Mouse (Mus musculus) liver, embryonic 13.5 days (tissue): ENCODE results near the gene Slc2a2. TPM values are rescaled to one million over a fixed set of nuclear protein-coding genes. Genes with fewer than 3 reads are reported as not detected.

ENCODE experiments used
- ATAC-seq: fragments of 200-750 bp; cut with Nextera tagmentation; 2 replicates; pipeline ENCODE4 v1.8.0; 2017; ENCODE audit warnings: low read depth, mild to moderate bottlenecking, moderate number of reproducible peaks, moderate library complexity
- DNase-seq: peaks from one replicate; pipeline ENCODE4 v3.0.0; 2022
- H3K27ac ChIP-seq: fragments of 300-500 bp; sonication (generic); 2 replicates; pipeline ENCODE4 v1.5.1; 2015; ENCODE audit warnings: moderate library complexity, mild to moderate bottlenecking, inconsistent platforms
- H3K27me3 ChIP-seq: fragments of 300-500 bp; sonication (generic); 2 replicates; pipeline ENCODE4 v1.6.1; 2015; ENCODE audit warnings: mild to moderate bottlenecking, inconsistent platforms
- H3K36me3 ChIP-seq: fragments of 300-500 bp; sonication (generic); 2 replicates; pipeline ENCODE4 v1.6.1; 2015; ENCODE audit warnings: mild to moderate bottlenecking, inconsistent platforms
- H3K4me1 ChIP-seq: fragments of 300-500 bp; sonication (generic); replicated peaks from 2 replicates; pipeline ENCODE4 v1.6.1; 2015; ENCODE audit warnings: inconsistent platforms
- H3K4me2 ChIP-seq: fragments of 300-500 bp; sonication (generic); 2 replicates; pipeline ENCODE4 v1.6.1; 2015; ENCODE audit warnings: inconsistent platforms, mild to moderate bottlenecking, moderate library complexity
- H3K4me3 ChIP-seq: fragments of 300-500 bp; sonication (generic); replicated peaks from 2 replicates; pipeline ENCODE4 v1.5.1; 2015; ENCODE audit warnings: mild to moderate bottlenecking, inconsistent platforms
- H3K9ac ChIP-seq: fragments of 300-500 bp; sonication (generic); 2 replicates; pipeline ENCODE4 v1.6.1; 2015; ENCODE audit warnings: mild to moderate bottlenecking, inconsistent platforms
- H3K9me3 ChIP-seq: fragments of 300-500 bp; sonication (generic); replicated peaks from 2 replicates; pipeline ENCODE4 v1.6.1; 2016; ENCODE audit warnings: inconsistent platforms
- WGBS: fragments of 180-500 bp; shearing (Covaris S2); methylation state at CpG from one replicate; pipeline ENCODE4 v1.1.7; 2015; ENCODE audit not compliant: insufficient replicate concordance; 5-methylcytosine and 5-hydroxymethylcytosine counted together
- polyA plus RNA-seq: library from polyadenylated mRNA; unstranded; fragments of >200 nt; fragmentation: Nextera tagmentation; extraction: Ambion mirVana; gene quantifications from 2 replicates; pipeline ENCODE4 v1.2.1, GENCODE M21; 2015

The Slc2a2 gene
- polyA plus RNA-seq, 1 experiment from 2014 or later: 19.1 TPM

DNA sequence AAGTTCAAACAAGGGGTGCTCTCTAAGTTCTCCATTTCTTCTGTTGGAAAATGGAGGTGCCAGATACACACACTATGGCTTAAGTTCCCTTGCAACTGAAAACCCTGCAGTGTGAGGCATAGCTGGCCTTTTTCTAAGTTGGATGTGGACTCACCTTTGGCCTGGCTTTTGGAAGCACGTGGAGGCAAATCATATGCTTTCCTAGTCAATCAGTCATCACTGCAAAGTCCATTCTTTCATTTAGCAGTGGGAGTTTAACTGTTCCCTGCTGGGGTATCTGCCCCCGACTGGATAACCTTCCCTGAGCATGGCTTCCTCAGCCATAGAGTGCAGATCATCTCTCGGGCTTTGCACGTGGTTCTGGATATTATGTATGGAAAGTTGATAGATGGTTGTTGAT lies 1.9 kb downstream of the Slc2a2 start:
- H3K27me3 ChIP-seq: no peaks in the 10 kb centered on the region
- H3K4me1 ChIP-seq: 0 out of 2 replicates have a peak, but pooled peaks cover 8% of the 10 kb centered on the region
- no peak overlapping the region for H3K9ac ChIP-seq
- DNase-seq (no peak), ATAC-seq (no peak)
- H3K27ac ChIP-seq: no peak overlapping the region
- peak overlapping the region; percentile 40; the same call in 1 of the 2 replicates for H3K4me3 ChIP-seq
- no peaks in the 10 kb centered on the region for H3K36me3 ChIP-seq
- H3K4me2 ChIP-seq: peak overlapping the region; percentile 40
- H3K9me3 ChIP-seq: no peaks in the 10 kb centered on the region
- WGBS: 50% methylated on average over 4 of the region's 4 CpGs

DNA sequence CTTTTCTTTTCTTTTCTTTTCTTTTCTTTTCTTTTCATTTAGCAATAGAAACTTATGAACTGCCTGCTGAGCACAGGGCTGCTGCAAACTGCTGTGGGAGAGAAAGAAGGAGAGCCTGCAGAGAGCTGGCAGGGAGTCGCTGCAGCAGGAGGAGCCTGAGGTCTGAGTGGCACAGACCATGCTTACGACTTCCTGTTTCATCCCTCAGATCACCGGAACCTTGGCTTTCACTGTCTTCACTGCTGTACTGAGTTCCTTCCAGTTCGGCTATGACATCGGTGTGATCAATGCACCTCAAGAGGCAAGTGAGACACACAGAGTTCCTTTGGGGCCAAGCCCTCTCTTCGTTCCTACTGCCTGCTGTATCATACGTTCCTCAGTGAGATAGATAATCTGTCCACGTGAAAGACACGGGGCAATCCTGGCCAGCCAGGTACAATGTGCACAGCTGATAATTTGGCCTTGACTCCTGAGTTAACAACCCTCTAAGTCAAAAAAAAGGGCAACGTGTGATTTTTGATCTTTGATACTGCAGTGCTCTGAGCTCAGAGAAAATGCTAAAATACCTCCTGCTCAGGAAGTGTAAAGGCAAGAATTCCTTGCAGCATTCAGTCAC lies 7.9 kb downstream of the Slc2a2 start:
- H3K9me3 ChIP-seq: no peaks in the 10 kb centered on the region
- H3K36me3 ChIP-seq: 0 out of 2 replicates have a peak, but pooled peaks cover 4% of the 10 kb centered on the region
- 21% methylated on average over 10 of the region's 10 CpGs for WGBS
- ATAC-seq: no peak
- peaks cover 9% of the 10 kb centered on the region for H3K4me1 ChIP-seq
- H3K4me3 ChIP-seq: no peak overlapping the region
- peak overlapping the region; percentile 14; the same call in 1 of the 2 replicates for H3K4me2 ChIP-seq
- H3K27me3 ChIP-seq: no peaks in the 10 kb centered on the region
- peak overlapping the region; percentile 17; the same call in 1 of the 2 replicates for H3K9ac ChIP-seq
- no peak for DNase-seq
- no peak overlapping the region for H3K27ac ChIP-seq

DNA sequence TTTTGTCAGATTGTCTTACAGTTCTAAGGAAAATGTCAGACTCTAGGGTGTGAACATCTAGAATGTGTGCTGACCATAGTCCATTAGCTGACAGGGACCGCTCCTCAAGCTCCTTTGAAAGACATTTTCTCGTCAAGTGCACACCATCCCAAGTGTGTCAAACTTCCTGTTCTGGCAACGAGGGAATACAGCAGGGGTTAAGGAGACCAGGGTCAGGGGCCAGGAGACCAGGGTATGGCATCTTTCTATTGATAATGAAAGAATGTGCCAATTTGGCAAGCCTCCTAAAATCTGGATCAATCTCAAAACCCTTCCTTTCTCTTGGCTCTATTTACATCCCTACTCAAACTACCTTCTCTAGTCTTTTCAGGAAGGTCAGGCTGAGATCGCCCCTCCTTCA lies 9.0 kb downstream of the Slc2a2 start:
- no peaks in the 10 kb centered on the region for H3K27me3 ChIP-seq
- no peak overlapping the region for H3K4me3 ChIP-seq
- H3K9me3 ChIP-seq: no peaks in the 10 kb centered on the region
- ATAC-seq: no peak
- H3K36me3 ChIP-seq: 0 out of 2 replicates have a peak, but pooled peaks cover 4% of the 10 kb centered on the region
- DNase-seq: no peak
- H3K4me2 ChIP-seq: no peak overlapping the region
- 55% methylated on average over 4 of the region's 4 CpGs for WGBS
- no peak overlapping the region for H3K9ac ChIP-seq
- peaks cover 9% of the 10 kb centered on the region for H3K4me1 ChIP-seq
- H3K27ac ChIP-seq: no peak overlapping the region

DNA sequence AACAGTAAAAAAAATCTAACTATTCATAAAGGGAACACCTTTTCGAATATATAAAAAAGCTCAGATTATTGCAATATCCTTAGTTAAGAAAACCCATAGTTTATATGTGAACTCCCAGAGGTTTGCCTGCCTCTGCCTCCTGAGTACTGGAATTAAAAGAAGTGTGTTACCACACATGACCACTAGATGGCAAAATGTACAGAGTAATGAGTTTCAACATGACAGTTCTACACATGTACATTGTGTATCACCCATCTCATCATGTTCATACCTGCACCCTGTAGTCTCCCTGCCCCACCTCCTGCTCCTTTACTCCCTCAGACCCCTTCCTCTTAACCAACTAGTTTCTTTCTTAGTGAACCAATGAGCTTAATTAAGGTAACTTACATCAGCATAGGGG lies 12.0 kb downstream of the Slc2a2 start:
- DNase-seq: peak; percentile 10

DNA sequence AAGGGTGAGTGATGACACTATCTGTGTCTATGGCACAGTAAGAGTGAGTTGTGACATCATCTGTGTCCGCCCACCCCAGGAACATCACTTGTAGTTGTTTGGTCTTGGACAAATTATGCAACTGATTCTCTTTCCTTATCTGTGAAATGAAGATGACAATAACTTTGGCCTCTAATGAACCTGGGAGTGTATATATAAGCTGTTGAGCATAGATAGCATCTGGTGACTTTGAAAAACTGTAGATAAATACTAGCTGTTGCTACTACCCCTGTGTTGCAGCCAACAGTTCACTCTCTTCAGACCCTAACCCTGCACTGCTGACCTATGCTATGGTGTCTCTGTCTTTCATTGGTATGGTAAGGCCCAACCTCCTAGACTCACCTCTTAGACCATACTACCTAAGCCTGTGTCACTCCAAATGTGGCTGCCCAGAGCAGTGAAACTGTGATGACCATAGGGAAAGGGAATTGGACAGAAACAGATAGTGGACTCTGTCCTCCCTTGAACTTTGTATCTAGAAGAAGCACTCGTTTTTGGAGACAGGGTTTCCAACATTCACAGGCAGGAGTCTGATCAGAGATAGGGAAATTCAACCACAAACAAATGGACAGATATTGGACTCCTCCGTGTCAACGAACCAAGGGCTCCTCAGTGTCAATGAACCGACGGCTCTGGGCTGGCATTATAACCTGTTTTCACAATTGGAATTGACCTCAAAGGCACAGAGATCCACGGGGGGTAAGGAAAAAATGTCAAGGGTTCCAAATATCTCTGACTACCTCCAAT lies 16.4 kb downstream of the Slc2a2 start:
- H3K9me3 ChIP-seq: no peaks in the 10 kb centered on the region
- ATAC-seq (no peak), DNase-seq (no peak)
- no peak overlapping the region for H3K4me2 ChIP-seq
- H3K4me3 ChIP-seq: no peak overlapping the region
- 0 out of 2 replicates have a peak, but pooled peaks cover 1% of the 10 kb centered on the region for H3K36me3 ChIP-seq
- 39% methylated on average over 7 of the region's 7 CpGs for WGBS
- H3K9ac ChIP-seq: no peak overlapping the region
- H3K27ac ChIP-seq: no peak overlapping the region
- H3K4me1 ChIP-seq: no peaks in the 10 kb centered on the region
- no peaks in the 10 kb centered on the region for H3K27me3 ChIP-seq

More for the DNA sequence above, 12.0 kb downstream of the Slc2a2 start:
- H3K9me3 ChIP-seq: no peaks in the 10 kb centered on the region
- WGBS: 27% methylated on average over 1 of the region's 1 CpGs
- no peak overlapping the region for H3K27ac ChIP-seq
- no peak overlapping the region for H3K9ac ChIP-seq
- ATAC-seq: no peak
- H3K4me1 ChIP-seq: peaks cover 9% of the 10 kb centered on the region
- no peak overlapping the region for H3K4me3 ChIP-seq
- H3K4me2 ChIP-seq: no peak overlapping the region
- no peaks in the 10 kb centered on the region for H3K27me3 ChIP-seq
- 0 out of 2 replicates have a peak, but pooled peaks cover 4% of the 10 kb centered on the region for H3K36me3 ChIP-seq

DNA sequence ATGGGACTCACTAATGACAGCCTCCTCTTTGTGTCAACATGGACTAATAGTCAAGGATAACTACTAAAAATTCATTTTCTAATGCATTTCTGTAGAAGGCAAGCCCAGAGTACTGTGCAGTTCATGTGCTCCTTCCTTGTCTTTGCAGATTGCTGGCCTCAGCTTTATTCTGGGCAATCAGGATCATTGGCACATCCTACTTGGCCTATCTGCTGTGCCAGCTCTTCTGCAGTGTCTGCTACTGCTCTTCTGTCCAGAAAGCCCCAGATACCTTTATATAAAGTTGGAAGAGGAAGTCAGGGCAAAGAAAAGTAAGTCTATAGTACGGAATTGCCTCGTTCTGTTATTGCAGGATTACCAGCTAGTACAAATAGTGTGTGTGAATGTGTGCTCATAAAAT lies 20.8 kb downstream of the Slc2a2 start:
- H3K36me3 ChIP-seq: no peaks in the 10 kb centered on the region
- ATAC-seq (no peak), DNase-seq (no peak)
- no peak overlapping the region for H3K27ac ChIP-seq
- H3K27me3 ChIP-seq: no peaks in the 10 kb centered on the region
- H3K4me2 ChIP-seq: no peak overlapping the region
- H3K4me1 ChIP-seq: peaks cover 10% of the 10 kb centered on the region; the same call in 1 of the 2 replicates
- H3K9me3 ChIP-seq: no peaks in the 10 kb centered on the region
- 68% methylated on average over 2 of the region's 2 CpGs for WGBS
- no peak overlapping the region for H3K4me3 ChIP-seq
- no peak overlapping the region for H3K9ac ChIP-seq

DNA sequence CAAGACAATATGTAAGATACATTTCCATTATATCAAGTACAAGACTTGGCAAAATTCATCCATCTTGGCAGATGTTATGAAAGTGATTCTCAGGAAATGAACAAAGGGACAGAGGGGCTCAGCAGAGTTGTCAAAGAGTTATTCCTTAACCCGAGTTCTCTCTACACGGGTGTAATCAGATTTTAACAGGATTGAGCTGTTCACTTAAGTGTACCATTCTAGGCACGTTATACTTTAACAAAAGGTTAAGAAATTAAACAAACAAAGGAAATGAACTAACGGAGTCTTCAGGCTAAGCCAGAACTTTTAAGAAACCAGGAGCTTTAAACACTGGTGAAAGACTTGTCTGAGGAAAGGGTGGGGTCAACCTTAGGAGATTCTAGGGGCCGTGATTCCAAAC lies 23.5 kb downstream of the Slc2a2 start:
- Histone ChIP-seq H3K27me3 (no peaks in the 10 kb centered on the region), H3K9ac (no peak overlapping the region), H3K9me3 (no peaks in the 10 kb centered on the region), H3K27ac (peak overlapping the region; percentile 59; the same call in 1 of the 2 replicates), H3K4me1 (peaks cover 17% of the 10 kb centered on the region), H3K4me2 (no peak overlapping the region), H3K4me3 (no peak overlapping the region), H3K36me3 (no peaks in the 10 kb centered on the region)
- DNase-seq: no peak
- WGBS: 64% methylated on average over 5 of the region's 5 CpGs
- ATAC-seq: no peak

DNA sequence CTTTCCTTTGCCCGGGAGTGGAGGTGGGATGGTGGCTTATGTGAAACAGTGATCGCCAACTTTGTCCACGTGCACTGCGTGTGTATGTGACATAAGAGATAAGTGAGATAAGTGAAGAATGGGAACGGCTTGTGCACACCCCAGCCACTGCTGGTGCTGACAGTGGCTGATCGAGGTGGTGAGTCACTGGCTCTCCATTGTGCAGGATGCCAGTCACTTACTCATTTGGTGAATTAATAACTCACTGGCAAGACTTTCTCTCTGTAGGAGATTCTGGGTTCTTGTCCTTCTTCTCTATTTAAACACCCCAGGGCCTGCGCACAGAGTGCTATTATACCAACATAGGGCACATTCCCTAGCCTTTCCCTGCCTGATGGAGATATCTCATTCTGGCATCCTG lies 24.1 kb downstream of the Slc2a2 start:
- H3K27ac ChIP-seq: peak overlapping the region; percentile 59
- 41% methylated on average over 7 of the region's 7 CpGs for WGBS
- no peaks in the 10 kb centered on the region for H3K27me3 ChIP-seq
- no peak overlapping the region for H3K4me2 ChIP-seq
- H3K4me3 ChIP-seq: no peak overlapping the region
- DNase-seq (no peak), ATAC-seq (peak; percentile 40; the same call in 1 of the 2 replicates)
- no peak overlapping the region for H3K9ac ChIP-seq
- H3K36me3 ChIP-seq: no peaks in the 10 kb centered on the region
- peaks cover 17% of the 10 kb centered on the region for H3K4me1 ChIP-seq
- H3K9me3 ChIP-seq: no peaks in the 10 kb centered on the region

DNA sequence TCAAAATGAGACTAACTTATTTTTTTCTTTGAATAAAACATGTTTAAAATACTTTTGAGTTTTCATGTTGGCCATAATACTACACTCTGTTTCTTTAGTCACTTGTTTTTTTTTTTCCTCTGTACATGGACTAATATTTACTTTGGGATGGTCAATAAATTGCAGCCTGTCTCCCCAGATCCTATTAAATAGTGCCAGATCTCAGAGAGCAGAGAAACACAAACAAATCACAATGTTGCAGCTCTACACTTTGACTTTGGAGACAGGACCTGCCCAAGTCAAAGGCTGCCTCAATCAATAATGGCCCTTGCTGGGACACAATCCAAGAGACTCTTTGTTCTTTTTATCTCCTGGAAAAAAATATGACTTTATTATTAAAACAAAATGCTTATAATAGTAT lies 24.8 kb downstream of the Slc2a2 start:
- ATAC-seq (no peak), DNase-seq (no peak)
- Histone ChIP-seq H3K9ac (no peak overlapping the region), H3K27me3 (no peaks in the 10 kb centered on the region), H3K9me3 (no peaks in the 10 kb centered on the region), H3K4me2 (no peak overlapping the region), H3K36me3 (no peaks in the 10 kb centered on the region), H3K4me1 (peaks cover 17% of the 10 kb centered on the region), H3K27ac (no peak overlapping the region), H3K4me3 (no peak overlapping the region)

DNA sequence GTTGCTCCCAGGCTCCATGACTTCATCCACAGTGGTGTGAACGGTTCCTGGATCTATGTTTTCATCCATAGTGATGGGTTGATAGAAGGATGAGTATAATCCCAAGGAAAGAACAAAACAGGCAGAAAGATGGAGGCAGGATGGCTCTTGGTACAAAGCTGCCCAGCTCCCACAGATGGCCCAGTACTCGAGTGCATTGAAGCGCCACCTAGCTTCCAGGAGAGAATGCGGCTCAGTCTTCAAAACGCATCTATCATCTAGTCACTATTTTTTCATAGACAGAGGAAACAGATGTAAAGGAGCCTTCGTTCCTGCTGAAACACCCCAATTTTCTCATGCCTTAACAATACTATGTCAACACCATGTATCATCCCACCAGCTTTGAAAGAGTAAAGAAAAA lies 25.8 kb downstream of the Slc2a2 start:
- peaks cover 17% of the 10 kb centered on the region for H3K4me1 ChIP-seq
- no peak overlapping the region for H3K4me3 ChIP-seq
- no peaks in the 10 kb centered on the region for H3K36me3 ChIP-seq
- H3K27ac ChIP-seq: no peak overlapping the region
- ATAC-seq (no peak), DNase-seq (no peak)
- H3K4me2 ChIP-seq: no peak overlapping the region
- no peak overlapping the region for H3K9ac ChIP-seq
- WGBS: 49% methylated on average over 6 of the region's 6 CpGs
- no peaks in the 10 kb centered on the region for H3K27me3 ChIP-seq
- H3K9me3 ChIP-seq: no peaks in the 10 kb centered on the region

DNA sequence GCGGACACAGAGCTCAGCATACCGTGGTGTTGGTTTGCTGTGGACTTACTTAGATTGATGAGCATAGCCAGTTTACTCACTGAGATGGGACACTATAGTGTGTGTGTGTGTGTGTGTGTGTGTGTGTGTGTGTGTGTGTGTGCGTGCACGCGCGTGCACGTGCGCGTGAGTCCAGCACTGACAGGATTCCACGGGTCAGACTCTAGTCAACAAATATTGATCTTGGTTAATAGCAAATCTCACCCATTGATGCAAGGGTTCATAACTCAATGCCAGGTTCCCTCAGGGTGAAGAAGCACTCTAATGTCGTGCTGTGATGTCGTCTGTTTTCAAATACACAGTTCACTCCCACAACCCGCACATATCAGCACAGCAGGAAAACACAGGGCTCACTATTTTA lies 27.5 kb downstream of the Slc2a2 start:
- no peak overlapping the region for H3K4me3 ChIP-seq
- H3K27ac ChIP-seq: no peak overlapping the region
- H3K27me3 ChIP-seq: no peaks in the 10 kb centered on the region
- H3K9me3 ChIP-seq: no peaks in the 10 kb centered on the region
- DNase-seq (no peak), ATAC-seq (peak; percentile 49)
- H3K9ac ChIP-seq: no peak overlapping the region
- WGBS: 79% methylated on average over 13 of the region's 13 CpGs
- peaks cover 17% of the 10 kb centered on the region for H3K4me1 ChIP-seq
- H3K36me3 ChIP-seq: no peaks in the 10 kb centered on the region
- H3K4me2 ChIP-seq: no peak overlapping the region
